8 mouse cellular contexts compared by ENCODE assay signal in the genomic region with DNA sequence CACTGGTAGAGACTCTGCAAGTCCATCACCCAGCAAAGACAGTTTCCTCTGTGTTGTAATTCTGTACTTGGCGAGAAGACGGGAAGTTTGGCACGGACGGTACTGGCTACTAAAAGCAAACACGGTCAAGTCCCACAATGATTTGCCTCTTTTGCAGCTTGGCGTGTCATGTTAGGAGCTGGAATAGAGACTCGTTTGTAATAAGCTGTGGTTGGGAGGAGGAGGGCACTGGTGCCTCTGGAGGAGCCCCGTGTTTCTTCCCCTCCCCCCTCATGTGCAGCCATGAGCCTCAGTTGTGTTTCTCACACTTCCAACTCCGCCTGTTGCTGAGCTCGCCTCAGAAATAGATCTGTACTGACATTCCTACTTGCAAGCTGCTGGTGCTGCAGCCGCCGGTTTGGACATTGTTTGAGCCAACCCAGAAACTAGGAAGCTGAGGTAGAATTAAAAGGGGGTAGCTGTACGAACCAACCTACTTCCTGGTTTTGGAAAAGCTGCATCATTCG.
A peak's percentile ranks its signal among the peaks of the same experiment; 100 is the strongest.
DNase-seq lines count a peak whose midpoint lies in the region; ATAC-seq and TF ChIP-seq lines count a peak whose summit lies in the region.

No protein-coding gene starts in this region.

- peak; percentile 12; the same call in 1 of the 2 replicates for ATAC-seq in lung, postnatal 0 days
- ATAC-seq in midbrain, embryonic 15.5 days (replicated peaks) = no peak
- no peak for ATAC-seq in activated CD4-positive, CD25-positive, alpha-beta regulatory T cell, adult 4 months

- H3K36me3 ChIP-seq in lung, postnatal 0 days (ENCODE audit: insufficient read depth, low read length) = no peaks in the 10 kb centered on the region
- no peaks in the 10 kb centered on the region for H3K36me3 ChIP-seq in midbrain, embryonic 15.5 days (replicated peaks)

- DNase-seq in cerebellum, adult 11-12 months = peak; percentile 8
- no peak for DNase-seq in cerebellum, adult 11 months
- DNase-seq in Muller cell, postnatal 12 days (ENCODE audit: inconsistent ontology term) = peak; percentile 38
- peak; percentile 44 for DNase-seq in gastrocnemius, adult 18-20 months (ENCODE audit: low spot score)
- peak; percentile 41 for DNase-seq in layer of hippocampus, adult 9-10 months (ENCODE audit: low spot score)
- DNase-seq in lung, postnatal 0 days (ENCODE audit: low spot score) = peak; percentile 11

- no peaks in the 10 kb centered on the region for H3K27me3 ChIP-seq in lung, postnatal 0 days (replicated peaks; ENCODE audit: insufficient read depth, low read length)
- H3K27me3 ChIP-seq in midbrain, embryonic 15.5 days (replicated peaks) = no peaks in the 10 kb centered on the region

- H3K9ac ChIP-seq in lung, postnatal 0 days (replicated peaks; ENCODE audit: low read depth) = no peak overlapping the region
- H3K9ac ChIP-seq in midbrain, embryonic 15.5 days = no peak overlapping the region

- no peaks in the 10 kb centered on the region for H3K9me3 ChIP-seq in lung, postnatal 0 days (ENCODE audit: low read length)
- H3K9me3 ChIP-seq in midbrain, embryonic 15.5 days = no peaks in the 10 kb centered on the region

- WGBS in lung, postnatal 0 days = 38% methylated on average over 14 of the region's 14 CpGs
- 86% methylated on average over 14 of the region's 14 CpGs for WGBS in midbrain, embryonic 15.5 days

- TF ChIP-seq EP300 in lung, postnatal 0 days (IDR thresholded peaks at IDR 0.05) = no peak

- no peak overlapping the region for H3K4me3 ChIP-seq in lung, postnatal 0 days (ENCODE audit: low read depth, low read length)
- no peak overlapping the region for H3K4me3 ChIP-seq in midbrain, embryonic 15.5 days

- H3K4me2 ChIP-seq in lung, postnatal 0 days (replicated peaks; ENCODE audit: low read depth, low read length) = no peak overlapping the region; the same call in 1 of the 2 replicates
- no peak overlapping the region for H3K4me2 ChIP-seq in midbrain, embryonic 15.5 days

- no peak overlapping the region for H3K27ac ChIP-seq in lung, postnatal 0 days (ENCODE audit: low read length)
- H3K27ac ChIP-seq in midbrain, embryonic 15.5 days = no peak overlapping the region

- TF ChIP-seq CTCF in lung, postnatal 0 days (IDR thresholded peaks at IDR 0.05) = no peak

- no peaks in the 10 kb centered on the region for H3K4me1 ChIP-seq in lung, postnatal 0 days (ENCODE audit: insufficient read depth, low read depth, low read length)
- H3K4me1 ChIP-seq in midbrain, embryonic 15.5 days = no peaks in the 10 kb centered on the region
